Mouse (Mus musculus): ENCODE results near the gene Selenbp1. TPM values are rescaled to one million over a fixed set of nuclear protein-coding genes. Genes with fewer than 3 reads are reported as not detected.
"Not testable (repeated sequence)": the region's sequence is repeated elsewhere in the genome, so short reads cannot be mapped to it uniquely, and the experiment has no call there.

The Selenbp1 gene
- polyA plus RNA-seq, 1 experiment from 2014 or later, result 2.5 TPM

GRCm38 (mm10) chr3:94918845-94919244 lies 14.0 kb upstream of the Selenbp1 start:
- H3K36me3 ChIP-seq (replicated peaks), result no peaks in the 10 kb centered on the region
- WGBS, result 87% methylated on average over 4 of the region's 4 CpGs
- no peak for DNase-seq (ENCODE audit: extremely low spot score, low spot score)
- H3K4me1 ChIP-seq, result peaks cover 11% of the 10 kb centered on the region
- H3K4me3 ChIP-seq, result no peak overlapping the region
- H3K27me3 ChIP-seq (ENCODE audit: poor library complexity, severe bottlenecking), result no peaks in the 10 kb centered on the region
- no peaks in the 10 kb centered on the region for H3K9me3 ChIP-seq
- H3K27ac ChIP-seq, result no peak overlapping the region

- H3K27me3 ChIP-seq (ENCODE audit: poor library complexity, severe bottlenecking), result no peaks in the 10 kb centered on the region
- no peaks in the 10 kb centered on the region for H3K9me3 ChIP-seq
- H3K27ac ChIP-seq, result no peak overlapping the region
- WGBS, result 65% methylated on average over 3 of the region's 3 CpGs
- H3K4me1 ChIP-seq, result peaks cover 11% of the 10 kb centered on the region
- H3K36me3 ChIP-seq (replicated peaks), result no peaks in the 10 kb centered on the region
- H3K4me3 ChIP-seq, result no peak overlapping the region
- no peak for DNase-seq (ENCODE audit: extremely low spot score, low spot score)
These were observed 11.8 kb upstream of the Selenbp1 start for GRCm38 (mm10) chr3:94921104-94921503.

- DNase-seq (ENCODE audit: extremely low spot score, low spot score), result no peak
- 73% methylated on average over 3 of the region's 3 CpGs for WGBS
These were observed 10.5 kb upstream of the Selenbp1 start for GRCm38 (mm10) chr3:94922333-94922732.

GRCm38 (mm10) chr3:94924688-94925087 lies 8.2 kb upstream of the Selenbp1 start:
- H3K36me3 ChIP-seq (replicated peaks), result no peaks in the 10 kb centered on the region
- H3K9me3 ChIP-seq, result no peaks in the 10 kb centered on the region
- H3K4me3 ChIP-seq, result no peak overlapping the region
- H3K27me3 ChIP-seq (ENCODE audit: poor library complexity, severe bottlenecking), result no peaks in the 10 kb centered on the region
- H3K27ac ChIP-seq, result no peak overlapping the region
- no peaks in the 10 kb centered on the region for H3K4me1 ChIP-seq
- no peak for DNase-seq (ENCODE audit: extremely low spot score, low spot score)
- 84% methylated on average over 8 of the region's 8 CpGs for WGBS

More at GRCm38 (mm10) chr3:94922333-94922732, 10.5 kb upstream of the Selenbp1 start:
- H3K9me3 ChIP-seq, result no peaks in the 10 kb centered on the region
- peaks cover 10% of the 10 kb centered on the region for H3K4me1 ChIP-seq
- no peaks in the 10 kb centered on the region for H3K27me3 ChIP-seq (ENCODE audit: poor library complexity, severe bottlenecking)
- H3K36me3 ChIP-seq (replicated peaks), result no peaks in the 10 kb centered on the region
- H3K27ac ChIP-seq, result no peak overlapping the region
- H3K4me3 ChIP-seq, result no peak overlapping the region

GRCm38 (mm10) chr3:94926301-94926736 lies 6.5 kb upstream of the Selenbp1 start:
- DNase-seq (ENCODE audit: extremely low spot score, low spot score); H3K36me3 ChIP-seq (replicated peaks); H3K4me3 ChIP-seq; H3K9me3 ChIP-seq; H3K4me1 ChIP-seq; H3K27me3 ChIP-seq (ENCODE audit: poor library complexity, severe bottlenecking); H3K27ac ChIP-seq: not testable (repeated sequence)
- 44% methylated on average over 4 of the region's 4 CpGs for WGBS

GRCm38 (mm10) chr3:94928979-94929378 lies 3.9 kb upstream of the Selenbp1 start:
- not testable (repeated sequence) for H3K9me3 ChIP-seq; H3K4me3 ChIP-seq; H3K27ac ChIP-seq; DNase-seq (ENCODE audit: extremely low spot score, low spot score); H3K27me3 ChIP-seq (ENCODE audit: poor library complexity, severe bottlenecking); H3K36me3 ChIP-seq (replicated peaks)
- peaks cover 17% of the 10 kb centered on the region for H3K4me1 ChIP-seq
- WGBS, result 87% methylated on average over 4 of the region's 4 CpGs

- not testable (repeated sequence) for H3K9me3 ChIP-seq
These were observed 2.2 kb upstream of the Selenbp1 start for GRCm38 (mm10) chr3:94930386-94931266.

GRCm38 (mm10) chr3:94931427-94932082 lies 1.3 kb upstream of the Selenbp1 start:
- 77% methylated on average over 10 of the region's 10 CpGs for WGBS
- H3K27me3 ChIP-seq (ENCODE audit: poor library complexity, severe bottlenecking); DNase-seq (ENCODE audit: extremely low spot score, low spot score): not testable (repeated sequence)

More at GRCm38 (mm10) chr3:94930386-94931266, 2.2 kb upstream of the Selenbp1 start:
- H3K4me3 ChIP-seq; H3K36me3 ChIP-seq (replicated peaks); H3K27me3 ChIP-seq (ENCODE audit: poor library complexity, severe bottlenecking); H3K27ac ChIP-seq; DNase-seq (ENCODE audit: extremely low spot score, low spot score): not testable (repeated sequence)
- WGBS, result 52% methylated on average over 7 of the region's 7 CpGs
- peaks cover 17% of the 10 kb centered on the region for H3K4me1 ChIP-seq

GRCm38 (mm10) chr3:94932279-94932678 lies 577 bp upstream of the Selenbp1 start:
- peaks cover 17% of the 10 kb centered on the region for H3K4me1 ChIP-seq
- WGBS, result 78% methylated on average over 2 of the region's 2 CpGs
- not testable (repeated sequence) for H3K36me3 ChIP-seq (replicated peaks); H3K27me3 ChIP-seq (ENCODE audit: poor library complexity, severe bottlenecking); H3K27ac ChIP-seq; H3K9me3 ChIP-seq; H3K4me3 ChIP-seq; DNase-seq (ENCODE audit: extremely low spot score, low spot score)

More at GRCm38 (mm10) chr3:94931427-94932082, 1.3 kb upstream of the Selenbp1 start:
- H3K4me1 ChIP-seq, result peaks cover 17% of the 10 kb centered on the region
- not testable (repeated sequence) for H3K9me3 ChIP-seq; H3K36me3 ChIP-seq (replicated peaks); H3K4me3 ChIP-seq; H3K27ac ChIP-seq

GRCm38 (mm10) chr3:94933604-94934003 lies 748 bp downstream of the Selenbp1 start:
- not testable (repeated sequence) for H3K4me3 ChIP-seq; H3K36me3 ChIP-seq (replicated peaks); H3K9me3 ChIP-seq; H3K27ac ChIP-seq; DNase-seq (ENCODE audit: extremely low spot score, low spot score); H3K27me3 ChIP-seq (ENCODE audit: poor library complexity, severe bottlenecking)
- peaks cover 17% of the 10 kb centered on the region for H3K4me1 ChIP-seq
- WGBS, result no CpG with 5 or more reads among the region's 2 CpGs

- H3K27ac ChIP-seq; H3K4me3 ChIP-seq; H3K36me3 ChIP-seq (replicated peaks); H3K27me3 ChIP-seq (ENCODE audit: poor library complexity, severe bottlenecking); H3K9me3 ChIP-seq; DNase-seq (ENCODE audit: extremely low spot score, low spot score): not testable (repeated sequence)
- H3K4me1 ChIP-seq, result peaks cover 17% of the 10 kb centered on the region
- WGBS, result 87% methylated on average over 3 of the region's 3 CpGs
These were observed 1.7 kb downstream of the Selenbp1 start for GRCm38 (mm10) chr3:94934564-94934963.

GRCm38 (mm10) chr3:94935332-94935731 lies 2.5 kb downstream of the Selenbp1 start:
- 96% methylated on average over 3 of the region's 3 CpGs for WGBS
- not testable (repeated sequence) for H3K27ac ChIP-seq; DNase-seq (ENCODE audit: extremely low spot score, low spot score); H3K9me3 ChIP-seq; H3K4me3 ChIP-seq; H3K27me3 ChIP-seq (ENCODE audit: poor library complexity, severe bottlenecking); H3K36me3 ChIP-seq (replicated peaks)
- peaks cover 17% of the 10 kb centered on the region for H3K4me1 ChIP-seq

GRCm38 (mm10) chr3:94936147-94936546 lies 3.3 kb downstream of the Selenbp1 start:
- H3K4me1 ChIP-seq, result peaks cover 17% of the 10 kb centered on the region
- H3K9me3 ChIP-seq; H3K27me3 ChIP-seq (ENCODE audit: poor library complexity, severe bottlenecking); H3K27ac ChIP-seq; H3K4me3 ChIP-seq; DNase-seq (ENCODE audit: extremely low spot score, low spot score); H3K36me3 ChIP-seq (replicated peaks): not testable (repeated sequence)
- WGBS, result 90% methylated on average over 5 of the region's 5 CpGs
